Mouse (Mus musculus): ENCODE measurements around the gene Gm13539. TPM values are rescaled to one million over a fixed set of nuclear protein-coding genes. Genes with fewer than 3 reads are reported as not detected.
"Not testable (repeated sequence)": the region's sequence is repeated elsewhere in the genome, so short reads cannot be mapped to it uniquely, and the experiment has no call there.

Gene Gm13539
- polyA plus RNA-seq, 2 experiments = not detected

GRCm38 (mm10) chr2:25797635-25798034 lies 15.6 kb downstream of the Gm13539 start:
- no peaks in the 10 kb centered on the region for H3K9me3 ChIP-seq (ENCODE audit: control insufficient read depth, low read length)
- no peak for TF ChIP-seq POLR2A (IDR thresholded peaks at IDR 0.05; ENCODE audit: borderline replicate concordance, extremely low read depth, insufficient read depth, insufficient read length)
- ATAC-seq (ENCODE audit: low FRiP score, low read depth) (no peak), DNase-seq (ENCODE audit: low spot score) (no peak)
- no peak overlapping the region for H3K4me3 ChIP-seq (replicated peaks; ENCODE audit: low read length)
- H3K36me3 ChIP-seq (ENCODE audit: control insufficient read depth, insufficient read depth, low read length) = no peaks in the 10 kb centered on the region
- WGBS = 28% methylated on average over 2 of the region's 2 CpGs
- no peaks in the 10 kb centered on the region for H3K27me3 ChIP-seq (ENCODE audit: control insufficient read depth, insufficient read depth, low read length)
- no peaks in the 10 kb centered on the region for H3K4me1 ChIP-seq (ENCODE audit: control insufficient read depth, insufficient read depth, low read length)
- no peak overlapping the region for H3K4me2 ChIP-seq (replicated peaks; ENCODE audit: low read depth, low read length, severe bottlenecking)
- no peak overlapping the region for H3K27ac ChIP-seq (replicated peaks; ENCODE audit: low read depth, low read length)
- H3K9ac ChIP-seq (ENCODE audit: low read depth, low read length, severe bottlenecking) = no peak overlapping the region

- Histone ChIP-seq H3K9me3 (ENCODE audit: control insufficient read depth, low read length) (no peaks in the 10 kb centered on the region), H3K9ac (ENCODE audit: low read depth, low read length, severe bottlenecking) (no peak overlapping the region), H3K4me3 (replicated peaks; ENCODE audit: low read length) (no peak overlapping the region), H3K4me1 (ENCODE audit: control insufficient read depth, insufficient read depth, low read length) (no peaks in the 10 kb centered on the region), H3K4me2 (replicated peaks; ENCODE audit: low read depth, low read length, severe bottlenecking) (no peak overlapping the region), H3K36me3 (ENCODE audit: control insufficient read depth, insufficient read depth, low read length) (no peaks in the 10 kb centered on the region), H3K27ac (replicated peaks; ENCODE audit: low read depth, low read length) (no peak overlapping the region), H3K27me3 (ENCODE audit: control insufficient read depth, insufficient read depth, low read length) (no peaks in the 10 kb centered on the region)
- WGBS = 56% methylated on average over 5 of the region's 5 CpGs
- TF ChIP-seq POLR2A (IDR thresholded peaks at IDR 0.05; ENCODE audit: borderline replicate concordance, extremely low read depth, insufficient read depth, insufficient read length) = no peak
- DNase-seq (ENCODE audit: low spot score) (no peak), ATAC-seq (ENCODE audit: low FRiP score, low read depth) (no peak)
These were observed 16.0 kb downstream of the Gm13539 start for GRCm38 (mm10) chr2:25798065-25798464.

GRCm38 (mm10) chr2:25811711-25812110 lies 29.7 kb downstream of the Gm13539 start:
- Histone ChIP-seq H3K9me3 (ENCODE audit: control insufficient read depth, low read length) (no peaks in the 10 kb centered on the region), H3K4me3 (replicated peaks; ENCODE audit: low read length) (no peak overlapping the region), H3K36me3 (ENCODE audit: control insufficient read depth, insufficient read depth, low read length) (no peaks in the 10 kb centered on the region), H3K4me1 (ENCODE audit: control insufficient read depth, insufficient read depth, low read length) (no peaks in the 10 kb centered on the region), H3K9ac (ENCODE audit: low read depth, low read length, severe bottlenecking) (no peak overlapping the region), H3K4me2 (replicated peaks; ENCODE audit: low read depth, low read length, severe bottlenecking) (no peak overlapping the region), H3K27me3 (ENCODE audit: control insufficient read depth, insufficient read depth, low read length) (no peaks in the 10 kb centered on the region), H3K27ac (replicated peaks; ENCODE audit: low read depth, low read length) (no peak overlapping the region)
- ATAC-seq (ENCODE audit: low FRiP score, low read depth) (no peak), DNase-seq (ENCODE audit: low spot score) (no peak)
- no peak for TF ChIP-seq POLR2A (IDR thresholded peaks at IDR 0.05; ENCODE audit: borderline replicate concordance, extremely low read depth, insufficient read depth, insufficient read length)
- 78% methylated on average over 2 of the region's 2 CpGs for WGBS

GRCm38 (mm10) chr2:25813364-25813763 lies 31.3 kb downstream of the Gm13539 start:
- no peaks in the 10 kb centered on the region for H3K36me3 ChIP-seq (ENCODE audit: control insufficient read depth, insufficient read depth, low read length)
- no peak overlapping the region for H3K4me3 ChIP-seq (replicated peaks; ENCODE audit: low read length)
- H3K4me2 ChIP-seq (replicated peaks; ENCODE audit: low read depth, low read length, severe bottlenecking) = no peak overlapping the region
- no peak for TF ChIP-seq POLR2A (IDR thresholded peaks at IDR 0.05; ENCODE audit: borderline replicate concordance, extremely low read depth, insufficient read depth, insufficient read length)
- WGBS = 75% methylated on average over 5 of the region's 5 CpGs
- H3K9ac ChIP-seq (ENCODE audit: low read depth, low read length, severe bottlenecking) = no peak overlapping the region
- no peaks in the 10 kb centered on the region for H3K9me3 ChIP-seq (ENCODE audit: control insufficient read depth, low read length)
- no peak for DNase-seq (ENCODE audit: low spot score)
- no peaks in the 10 kb centered on the region for H3K27me3 ChIP-seq (ENCODE audit: control insufficient read depth, insufficient read depth, low read length)
- no peaks in the 10 kb centered on the region for H3K4me1 ChIP-seq (ENCODE audit: control insufficient read depth, insufficient read depth, low read length)
- ATAC-seq (ENCODE audit: low FRiP score, low read depth) = no peak
- H3K27ac ChIP-seq (replicated peaks; ENCODE audit: low read depth, low read length) = no peak overlapping the region

- not testable (repeated sequence) for ATAC-seq (ENCODE audit: low FRiP score, low read depth)
These were observed 33.7 kb downstream of the Gm13539 start, which contains the start of gene Glt6d1 for GRCm38 (mm10) chr2:25815748-25816147. Gene Glt6d1, minus strand, starts transcription at chr2:25815848.

GRCm38 (mm10) chr2:25822806-25823205 lies 40.7 kb downstream of the Gm13539 start, which contains the start of gene Lcn9:
Gene Lcn9, plus strand, starts transcription at chr2:25823153.
- whole genome bisulfite sequencing = 81% methylated on average over 1 of the region's 1 CpGs
- H3K27me3 ChIP-seq (ENCODE audit: control insufficient read depth, insufficient read depth, low read length) = no peaks in the 10 kb centered on the region
- no peaks in the 10 kb centered on the region for H3K4me1 ChIP-seq (ENCODE audit: control insufficient read depth, insufficient read depth, low read length)
- DNase-seq (ENCODE audit: low spot score) = no peak
- H3K4me2 ChIP-seq (replicated peaks; ENCODE audit: low read depth, low read length, severe bottlenecking) = no peak within 1 kb of the TSS
- no peak within 1 kb of the TSS for H3K27ac ChIP-seq (replicated peaks; ENCODE audit: low read depth, low read length)
- no peak within 1 kb of the TSS for H3K9ac ChIP-seq (ENCODE audit: low read depth, low read length, severe bottlenecking)
- no peak within 1 kb of the TSS for H3K4me3 ChIP-seq (replicated peaks; ENCODE audit: low read length)
- TF ChIP-seq POLR2A (IDR thresholded peaks at IDR 0.05; ENCODE audit: borderline replicate concordance, extremely low read depth, insufficient read depth, insufficient read length) = no peak
- H3K9me3 ChIP-seq (ENCODE audit: control insufficient read depth, low read length) = no peaks in the 10 kb centered on the region
- ATAC-seq (ENCODE audit: low FRiP score, low read depth) = no peak
- H3K36me3 ChIP-seq (ENCODE audit: control insufficient read depth, insufficient read depth, low read length) = no peaks in the 10 kb centered on the region

More at GRCm38 (mm10) chr2:25815748-25816147, 33.7 kb downstream of the Gm13539 start, which contains the start of gene Glt6d1:
- not testable (repeated sequence) for H3K9me3 ChIP-seq (ENCODE audit: control insufficient read depth, low read length); H3K4me2 ChIP-seq (replicated peaks; ENCODE audit: low read depth, low read length, severe bottlenecking); H3K27me3 ChIP-seq (ENCODE audit: control insufficient read depth, insufficient read depth, low read length); H3K4me3 ChIP-seq (replicated peaks; ENCODE audit: low read length); H3K4me1 ChIP-seq (ENCODE audit: control insufficient read depth, insufficient read depth, low read length); DNase-seq (ENCODE audit: low spot score); H3K27ac ChIP-seq (replicated peaks; ENCODE audit: low read depth, low read length); H3K36me3 ChIP-seq (ENCODE audit: control insufficient read depth, insufficient read depth, low read length); H3K9ac ChIP-seq (ENCODE audit: low read depth, low read length, severe bottlenecking)
- 79% methylated on average over 1 of the region's 1 CpGs for WGBS
